Mouse (Mus musculus) embryo, embryonic 10 days (tissue): ENCODE measurements at regions not wholly inside any gene's neighbourhood (a gene's known extent, or its start where the extent isn't known, plus 50 kb on each side); places are given as distances from the start of the nearest gene placed in this dataset.

Experiments
- DNase-seq: peaks from one replicate; pipeline ENCODE4 v3.0.0-alpha.2; 2015; ENCODE audit warnings: low spot score

DNA sequence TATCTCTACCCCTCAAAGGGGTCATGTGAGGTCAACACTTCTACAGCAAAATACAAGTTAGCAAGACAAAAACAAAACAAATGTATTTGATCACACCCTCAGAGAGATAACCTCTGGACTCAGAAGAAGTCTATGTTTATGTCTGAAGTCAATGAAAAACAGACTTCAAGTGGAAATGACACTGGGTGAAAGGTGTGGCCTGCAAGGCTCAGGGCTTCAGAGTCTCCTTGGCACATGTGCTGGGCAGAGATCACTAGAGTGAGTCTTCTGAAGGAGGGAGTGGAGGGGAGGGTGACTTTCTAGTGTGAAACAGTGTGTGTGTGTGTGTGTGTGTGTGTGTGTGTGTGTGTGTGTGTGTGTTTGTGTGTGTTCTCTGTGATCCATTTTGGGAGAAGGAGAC lies 68.2 kb downstream of the Il12a start:
- DNase-seq = no peak

DNA sequence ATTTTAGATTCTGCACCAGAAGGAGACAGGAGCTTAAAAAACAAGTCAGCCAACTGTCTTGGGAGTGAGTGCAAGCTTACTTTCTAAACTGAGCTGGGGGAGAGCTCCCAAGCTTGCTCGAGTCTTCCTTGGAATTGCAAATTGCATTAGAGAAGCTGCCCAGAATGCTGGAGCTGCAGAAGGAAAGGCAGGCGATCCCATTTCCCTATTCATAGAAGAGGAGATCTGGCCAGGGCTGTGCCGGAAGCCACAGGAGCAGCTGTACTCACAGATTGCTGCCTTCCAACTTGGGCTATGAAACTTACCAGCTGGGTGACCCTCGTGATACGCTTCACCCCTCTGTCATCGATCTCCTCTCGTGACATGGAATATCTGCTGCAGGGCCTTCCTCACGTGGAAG lies 68.9 kb downstream of the Il12a start:
- DNase-seq = peak; percentile 35

DNA sequence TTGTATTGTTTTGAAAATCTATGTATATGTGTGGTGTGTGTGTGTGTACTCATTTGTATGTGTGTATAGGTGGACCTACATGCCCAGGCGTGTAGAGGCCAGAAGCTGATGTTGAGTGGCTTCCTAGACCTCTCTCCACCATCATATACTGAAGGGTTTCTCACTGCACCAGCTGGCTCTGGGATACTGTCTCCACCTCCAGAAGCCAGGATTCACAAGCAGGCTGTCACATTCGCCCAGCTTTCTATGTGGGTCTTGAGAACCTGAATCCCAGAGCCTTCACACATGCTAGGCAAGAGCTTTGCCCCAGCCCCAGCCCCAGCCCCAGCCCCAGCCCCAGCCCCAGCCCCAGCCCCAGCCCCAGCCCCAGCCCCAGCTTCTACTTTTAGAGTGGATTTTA lies 70.4 kb downstream of the Il12a start:
- no peak for DNase-seq

DNA sequence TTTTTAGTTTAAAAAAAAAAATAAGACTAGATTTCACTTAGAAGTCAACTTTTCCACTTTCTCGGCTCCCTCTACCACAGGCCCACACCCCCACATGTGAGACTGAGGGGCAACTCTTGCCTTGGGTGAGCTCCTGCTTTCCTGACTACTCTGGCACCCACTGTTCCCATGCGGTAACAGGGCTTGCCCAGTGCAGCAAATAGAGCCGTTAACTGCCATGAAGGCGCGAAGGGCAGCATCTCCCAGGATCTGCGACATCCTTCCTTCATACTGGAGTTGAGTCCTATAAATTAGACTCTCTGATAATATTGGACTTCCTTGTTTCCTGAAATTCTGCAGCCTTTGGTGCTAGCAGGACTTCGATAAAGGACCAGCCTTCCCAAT lies 70.8 kb downstream of the Il12a start:
- no peak for DNase-seq

DNA sequence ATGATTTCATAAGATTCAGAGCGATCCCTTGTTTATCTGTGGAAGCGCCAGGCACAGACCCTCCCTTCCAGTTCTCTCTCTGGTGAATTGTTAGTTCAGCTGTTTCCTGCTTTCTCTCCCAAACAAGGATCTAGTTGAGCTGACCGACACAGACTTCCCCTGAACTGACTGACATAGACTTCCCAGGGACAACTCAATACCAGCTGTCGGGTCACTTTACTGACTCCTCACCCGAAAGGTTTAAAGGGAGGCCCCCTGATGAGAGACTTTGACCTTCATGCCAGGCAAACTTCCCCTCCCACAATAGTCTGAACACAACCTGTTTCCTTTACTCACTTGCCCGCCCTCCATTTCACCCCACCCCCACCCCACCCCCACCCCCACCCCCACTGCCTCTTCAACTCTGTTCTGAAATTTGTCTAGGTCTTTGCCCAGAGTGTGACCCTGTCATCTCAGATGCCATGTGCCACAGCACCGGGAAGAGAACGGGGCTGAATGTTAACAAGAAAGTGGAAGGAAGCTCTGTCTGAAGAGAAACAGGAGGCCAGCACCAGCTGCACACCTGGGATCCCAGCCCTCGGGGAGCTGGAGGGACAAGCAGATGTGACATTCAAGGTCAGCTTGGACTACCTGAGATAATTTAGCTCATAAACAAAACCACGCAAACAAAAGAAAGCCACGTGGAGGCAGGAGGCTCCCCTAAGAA lies 71.3 kb downstream of the Il12a start:
- peak; percentile 78 for DNase-seq

DNA sequence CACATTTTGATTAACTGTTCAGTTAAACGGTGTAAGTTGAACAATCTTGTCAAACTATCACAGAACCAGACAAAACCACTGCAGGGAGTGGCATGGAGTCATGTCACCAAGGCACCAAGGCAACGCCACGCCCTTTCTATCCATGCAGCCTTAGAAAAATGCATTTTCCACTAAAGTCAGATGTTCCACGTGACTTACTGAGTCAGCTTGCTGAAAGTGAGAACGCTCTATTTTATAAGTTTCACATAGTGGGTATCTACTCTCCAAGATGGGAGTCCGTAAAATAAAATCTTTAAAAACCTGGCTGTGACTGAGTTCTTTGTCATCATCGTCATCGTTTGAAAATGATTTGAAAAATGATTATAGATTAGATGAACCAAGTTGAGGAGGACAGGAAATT lies 72.5 kb downstream of the Il12a start:
- DNase-seq = no peak

DNA sequence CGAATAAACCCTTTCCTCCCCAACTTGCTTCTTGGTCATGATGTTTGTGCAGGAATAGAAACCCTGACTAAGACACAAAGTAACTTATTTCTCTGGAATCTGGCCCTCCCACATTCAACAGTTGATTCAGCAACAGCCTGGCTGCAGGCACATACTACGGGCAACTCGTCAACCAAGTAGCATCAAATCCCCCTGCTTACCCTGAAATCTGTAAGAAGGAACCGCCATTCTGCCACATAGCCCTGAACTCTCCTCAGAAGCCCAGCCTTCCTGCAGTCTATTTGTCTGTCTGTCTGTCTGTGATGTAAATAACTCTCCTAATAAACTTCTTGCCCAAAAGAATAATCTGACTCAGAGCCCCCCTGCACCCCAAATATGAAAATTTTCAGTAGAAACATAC lies 73.9 kb downstream of the Il12a start:
- DNase-seq = no peak

DNA sequence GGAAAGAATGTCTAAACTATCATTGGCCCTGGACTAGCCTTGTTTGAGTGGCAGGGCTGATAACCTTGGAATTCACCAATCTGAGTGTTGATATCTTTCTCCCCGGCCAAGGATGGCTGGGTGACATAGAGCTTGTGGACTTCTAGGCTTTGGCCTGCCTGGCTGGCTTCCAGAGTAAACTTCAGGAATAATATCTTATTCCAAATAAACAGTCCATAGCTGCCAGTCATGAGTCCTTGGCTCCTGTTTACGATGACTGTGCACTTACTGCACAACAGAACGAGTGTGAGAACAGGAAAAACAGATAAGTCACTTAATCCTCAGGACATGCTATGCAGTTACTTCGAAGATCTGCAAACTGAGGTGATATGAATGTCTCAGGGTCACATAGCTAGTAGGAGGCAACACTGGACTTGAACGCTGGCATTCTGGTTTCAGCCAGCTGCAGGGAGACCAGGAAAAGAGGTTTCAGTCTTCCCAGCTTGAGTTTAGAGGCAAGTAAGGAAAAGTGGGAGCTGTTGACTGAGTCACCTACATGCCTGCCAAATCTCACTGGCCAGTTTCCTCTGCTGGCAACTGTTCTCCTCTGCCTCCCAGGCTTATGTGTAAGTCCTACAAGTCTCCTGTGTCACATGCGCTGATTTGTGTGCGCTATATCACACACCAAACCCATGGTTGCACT lies 74.6 kb downstream of the Il12a start:
- no peak for DNase-seq

DNA sequence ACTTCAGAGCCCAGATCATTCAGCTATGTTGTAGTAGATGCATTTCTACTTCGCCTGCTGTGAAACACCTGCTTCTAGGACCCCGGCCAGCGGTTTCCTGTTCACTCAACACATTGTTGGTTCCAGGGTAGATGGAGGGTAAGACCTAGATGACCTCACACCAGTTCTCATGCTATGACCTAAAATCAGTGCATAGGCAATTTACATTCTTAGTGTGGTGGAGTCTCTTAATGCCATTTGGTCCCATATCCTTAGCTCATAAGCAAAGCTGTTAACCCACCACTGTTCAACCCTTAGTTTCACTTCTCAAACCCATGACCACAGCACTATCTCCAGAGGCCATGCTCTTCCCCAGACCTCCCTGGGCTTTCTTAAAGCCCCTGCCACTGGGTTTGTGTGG lies 81.1 kb downstream of the Il12a start:
- DNase-seq = no peak

DNA sequence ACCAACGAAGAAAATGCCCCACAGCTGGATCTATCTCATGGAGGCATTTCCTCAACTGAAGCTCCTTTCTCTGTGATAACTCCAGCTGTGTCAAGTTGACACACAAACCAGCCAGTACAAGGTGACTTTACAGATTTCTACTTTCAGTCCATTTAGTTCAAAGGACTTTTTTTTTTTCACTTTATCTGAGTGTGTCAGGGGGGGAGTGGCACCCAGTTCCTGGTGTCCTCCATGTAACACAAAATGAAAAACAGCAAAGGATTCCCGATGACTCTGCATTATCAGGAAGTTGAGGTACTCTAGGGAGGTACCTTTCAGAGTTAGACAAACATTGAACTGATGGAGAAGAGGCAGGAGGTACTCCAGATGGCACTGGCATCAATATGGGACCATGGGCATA lies 87.4 kb downstream of the Il12a start:
- DNase-seq = no peak

DNA sequence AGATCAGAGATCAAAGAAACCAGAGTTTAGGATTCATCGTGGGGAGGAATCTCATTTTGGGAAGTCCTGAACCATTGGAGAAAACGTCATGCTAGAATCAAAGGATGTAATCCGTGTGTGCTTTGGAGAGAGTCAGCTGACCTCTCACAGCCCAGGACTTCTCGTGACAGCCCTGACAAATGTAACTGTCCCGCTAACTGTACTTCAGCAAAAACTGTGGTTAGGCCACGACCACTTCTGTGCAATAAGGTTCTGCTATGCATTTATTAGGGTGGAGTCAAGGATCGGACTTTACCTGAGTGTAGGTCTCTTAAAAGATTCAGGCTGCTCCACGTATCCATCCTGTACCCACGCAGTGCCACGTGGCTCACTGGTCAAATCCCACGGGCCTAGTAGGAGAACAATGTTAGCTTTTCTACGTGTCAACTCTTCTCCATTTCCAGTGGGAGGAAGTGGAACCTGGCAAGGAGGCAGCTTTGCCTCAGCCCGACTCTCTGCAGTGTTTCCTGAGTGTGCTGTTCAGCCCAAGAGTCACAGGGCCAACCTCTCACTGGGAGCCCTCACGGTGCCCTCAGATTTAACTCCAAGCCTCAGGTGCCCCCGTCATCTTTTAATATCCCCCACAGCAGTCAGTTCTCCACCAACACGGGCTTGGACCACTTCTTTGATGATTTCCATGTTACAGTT lies 88.1 kb downstream of the Il12a start:
- DNase-seq = no peak

DNA sequence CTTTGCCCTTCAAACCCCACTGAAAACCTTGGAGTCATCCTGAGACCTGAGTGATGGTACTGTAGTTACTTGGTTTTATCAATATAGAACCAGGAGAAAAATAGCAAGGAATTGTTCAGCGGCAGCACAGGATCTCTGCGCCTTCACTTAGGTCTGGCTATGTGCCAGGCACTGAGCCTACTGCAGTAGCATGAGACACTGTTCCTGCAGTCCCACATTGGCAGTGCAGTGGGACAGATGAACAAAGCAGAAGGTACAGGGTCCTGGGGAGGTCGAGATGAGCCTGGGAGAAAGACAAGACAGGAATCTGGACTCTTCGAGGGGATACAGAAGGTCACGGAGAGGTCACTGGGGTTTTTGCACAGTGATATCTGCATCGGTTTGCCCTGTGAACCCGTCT lies 88.5 kb upstream of the 1110032F04Rik start:
- no peak for DNase-seq

DNA sequence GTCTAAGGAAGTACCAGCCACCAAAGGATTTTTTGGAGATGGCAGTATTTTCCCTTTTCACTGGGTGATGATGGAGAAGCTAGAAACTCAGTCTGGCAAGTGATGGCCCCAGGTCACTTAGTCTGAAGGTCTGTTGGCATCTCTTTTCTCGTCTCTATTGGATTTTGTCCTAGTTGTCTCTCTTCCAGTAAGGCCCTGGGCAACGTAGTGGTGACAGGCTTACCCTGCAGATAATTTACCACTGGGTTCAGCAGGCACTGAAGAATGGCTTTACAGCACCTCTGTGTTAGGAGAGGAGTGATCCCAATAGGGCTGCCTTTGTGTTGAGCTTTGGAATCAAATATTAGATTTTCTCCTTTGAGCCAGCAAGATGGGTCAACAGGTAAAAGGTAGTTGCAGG lies 87.9 kb upstream of the 1110032F04Rik start:
- no peak for DNase-seq

DNA sequence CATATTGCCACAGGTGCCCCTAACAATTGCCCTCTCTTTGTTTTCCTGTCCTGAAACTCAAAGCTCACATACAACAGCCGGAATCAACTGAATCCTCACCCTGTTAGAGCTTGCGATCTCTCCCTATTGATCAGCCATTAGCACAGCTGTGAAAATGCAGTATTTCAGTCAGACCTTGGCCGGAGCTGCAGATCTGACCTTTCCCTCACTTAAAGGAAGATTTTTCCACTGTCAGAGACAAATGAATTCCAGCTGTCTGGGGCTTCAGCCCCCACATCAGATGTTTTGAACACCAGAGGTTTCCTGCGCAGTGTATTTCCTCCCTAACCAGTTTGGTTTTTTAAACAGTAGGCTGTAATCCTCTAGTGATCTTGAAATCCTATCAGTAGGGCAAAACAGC lies 87.0 kb upstream of the 1110032F04Rik start:
- peak; percentile 58 for DNase-seq

DNA sequence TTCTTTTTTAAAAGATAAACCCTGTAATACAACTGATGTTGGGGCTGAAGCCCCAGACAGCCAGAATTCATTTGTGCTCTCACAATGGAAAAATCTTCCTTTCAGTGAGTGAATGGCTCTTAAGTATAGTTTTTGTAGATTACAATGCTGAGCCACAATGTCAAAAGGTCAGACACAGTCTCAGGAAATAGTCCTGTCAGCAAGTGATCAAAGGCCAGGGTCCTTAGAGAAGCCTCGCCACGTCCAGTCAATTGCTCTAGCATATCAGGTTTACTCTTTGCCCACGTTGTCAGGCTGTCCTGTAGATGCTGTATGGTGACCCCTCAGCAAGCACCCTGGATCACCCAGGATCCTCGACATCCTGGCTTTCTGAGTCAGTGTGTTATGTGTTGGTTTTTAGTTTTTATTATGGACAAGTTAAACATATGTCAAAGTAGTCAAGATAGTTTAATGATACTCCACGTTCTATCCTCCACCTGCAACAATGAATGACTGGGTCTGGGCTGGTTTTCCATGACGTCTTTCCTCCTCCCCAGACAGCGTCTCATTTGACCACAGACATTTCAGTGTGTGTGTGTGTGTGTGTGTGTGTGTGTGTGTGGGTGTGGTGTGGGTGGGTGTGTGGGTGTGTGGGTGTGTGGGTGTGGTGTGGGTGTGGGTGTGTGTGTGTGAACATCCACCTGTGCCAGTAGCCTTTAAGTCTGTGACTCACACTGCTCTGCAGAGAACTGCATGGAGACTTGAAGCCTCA lies 85.5 kb upstream of the 1110032F04Rik start:
- peak; percentile 74 for DNase-seq

DNA sequence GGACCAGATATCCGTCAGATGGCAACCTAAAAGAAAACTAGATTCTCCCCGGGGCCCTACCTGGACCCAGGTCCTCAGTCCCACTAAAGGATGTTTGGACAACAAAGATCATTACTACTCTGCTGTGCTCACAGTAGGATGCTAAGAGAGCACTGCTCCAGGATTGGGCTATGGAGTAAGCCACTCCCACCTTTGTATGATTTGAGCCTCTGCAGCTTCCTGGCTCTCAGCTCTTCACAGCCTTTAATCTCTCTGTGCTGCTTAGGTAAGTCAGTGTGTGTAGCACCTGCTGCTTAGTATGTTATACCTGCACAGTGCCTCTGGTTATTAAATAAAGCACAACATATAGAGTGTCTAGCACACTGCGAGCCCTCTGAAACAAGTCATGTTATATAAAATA lies 82.6 kb upstream of the 1110032F04Rik start:
- no peak for DNase-seq

DNA sequence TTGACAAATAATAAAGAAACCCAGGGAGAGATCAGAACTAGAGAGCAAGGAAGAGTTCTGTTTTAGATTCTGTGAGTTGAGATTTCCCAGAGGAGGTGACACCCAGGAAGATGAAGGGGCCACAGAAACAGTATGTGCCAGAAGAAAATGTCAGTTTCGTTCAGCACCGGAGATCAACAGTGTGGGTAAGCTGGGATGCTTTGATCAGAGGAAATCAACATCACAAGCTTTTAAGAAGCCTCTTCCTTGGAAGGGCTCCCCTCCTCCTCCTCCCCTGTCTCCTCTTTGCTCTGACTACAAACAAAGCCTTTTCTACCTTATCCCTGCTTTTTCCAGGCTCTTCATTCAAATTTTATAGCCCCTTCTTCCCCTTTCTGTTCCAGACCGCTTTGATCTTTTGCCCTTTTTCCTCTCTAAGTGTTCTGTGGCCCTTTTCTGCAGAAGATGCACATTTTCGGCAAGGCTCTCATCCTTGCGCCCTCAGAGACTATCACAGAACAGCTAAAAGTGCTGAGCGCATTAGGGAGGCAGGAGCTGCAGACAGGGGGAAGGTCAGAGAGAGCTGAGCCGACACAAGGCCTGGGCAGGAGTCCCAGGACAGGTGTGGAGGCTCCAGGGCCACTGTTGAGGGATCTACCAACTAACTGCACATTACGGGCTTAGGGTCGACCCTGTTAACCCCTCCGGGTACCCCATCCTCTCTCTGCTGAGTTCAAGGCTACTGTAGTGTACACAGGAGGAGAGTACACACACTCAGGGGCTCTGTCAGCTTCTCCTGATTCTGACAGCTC lies 81.8 kb upstream of the 1110032F04Rik start:
- DNase-seq = no peak

DNA sequence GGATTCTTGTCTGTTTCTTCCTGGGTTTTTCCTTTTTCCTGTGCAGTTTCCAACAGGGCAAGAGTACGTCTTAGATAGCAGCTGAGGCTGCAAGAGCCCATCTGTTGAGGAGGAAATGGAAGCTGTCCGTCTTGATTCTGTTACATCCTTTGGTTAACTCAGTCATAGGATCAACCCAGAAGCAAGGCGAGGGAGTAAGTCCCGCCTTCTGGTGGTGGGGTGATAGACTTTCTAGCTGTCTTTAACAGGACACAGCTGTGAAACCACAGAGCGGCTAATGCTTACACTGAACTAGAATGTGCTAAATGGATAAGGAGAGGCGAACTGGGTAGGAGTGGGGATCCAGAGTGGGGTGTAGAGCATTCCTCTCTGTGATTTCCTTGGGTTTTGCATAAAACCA lies 79.9 kb upstream of the 1110032F04Rik start:
- DNase-seq = no peak

DNA sequence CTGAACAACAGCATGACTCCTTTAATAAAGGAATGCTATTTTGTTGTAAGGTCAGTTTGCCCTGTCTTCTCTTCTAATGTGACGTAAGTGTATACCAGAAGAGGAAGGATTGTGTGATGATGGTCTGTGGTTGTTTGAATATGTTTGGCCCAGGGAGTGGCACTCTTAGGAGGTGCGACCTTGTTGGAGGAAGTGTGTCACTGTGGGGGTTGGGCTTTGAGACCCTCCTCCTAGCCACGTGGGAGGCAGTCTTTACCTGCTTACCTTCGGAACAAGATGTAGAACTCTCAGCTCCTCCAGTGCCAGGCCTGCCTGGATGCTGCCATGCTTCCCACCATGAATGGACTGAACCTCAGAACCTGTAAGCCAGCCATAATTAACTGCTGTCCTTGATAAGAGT lies 78.9 kb upstream of the 1110032F04Rik start:
- no peak for DNase-seq

DNA sequence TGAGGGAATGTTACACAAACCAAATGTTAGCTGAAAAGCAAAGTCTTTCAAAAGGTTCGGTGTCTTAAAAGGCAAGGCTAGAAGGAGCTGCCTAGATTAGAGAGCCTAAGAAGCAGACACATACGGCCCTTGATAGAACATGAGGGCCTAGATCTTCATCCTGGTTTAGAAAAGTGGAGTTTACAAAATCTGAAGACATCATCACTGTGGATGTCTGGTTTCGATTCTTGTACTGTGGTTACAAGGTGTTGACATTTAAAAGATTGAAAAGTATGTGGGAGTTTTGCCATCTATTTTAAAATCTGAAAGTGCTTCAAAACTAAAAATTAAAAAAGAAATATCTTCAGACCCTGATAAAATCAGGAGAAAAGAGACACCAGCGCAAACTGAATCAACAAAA lies 76.5 kb upstream of the 1110032F04Rik start:
- no peak for DNase-seq

DNA sequence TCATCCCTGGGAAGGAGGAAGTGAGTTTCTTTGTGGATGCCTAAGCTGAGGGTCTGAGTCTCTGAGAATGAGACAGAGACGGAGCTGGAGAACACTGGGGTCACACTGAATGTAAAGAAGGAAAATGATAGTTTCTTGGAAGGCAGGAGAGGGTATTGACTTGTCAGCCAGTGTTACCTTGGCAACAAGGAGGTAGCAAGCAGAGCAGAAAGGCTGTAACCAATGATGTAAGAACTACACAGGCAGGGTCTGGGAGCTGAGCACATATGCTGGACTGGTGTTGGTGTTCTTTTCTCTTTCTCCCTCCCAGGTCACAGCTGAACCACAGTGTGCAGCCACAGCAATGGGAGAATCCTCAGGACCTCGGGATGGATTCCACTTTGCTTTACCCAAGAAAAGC lies 75.5 kb upstream of the 1110032F04Rik start:
- peak; percentile 9 for DNase-seq
